Mouse (Mus musculus) adrenal gland (tissue): ENCODE data around the gene Matn4.

Experiments
- intact Hi-C: fragments of 180-260 bp; cut with DNase I; formaldehyde crosslinking; loops from one replicate; pipeline ENCODE4 v1.15.1; 2025
- long read RNA-seq, 2 experiments: library from polyadenylated mRNA; unstranded; transcript quantifications; one replicate each; pipeline ENCODE4 v2.0.0; 2020; ENCODE audit warnings: borderline replicate concordance in 1 of 2; ENCODE audit not compliant: insufficient replicate concordance in 1 of 2

The Matn4 gene
- long read RNA-seq, experiment 1 = 0 reads
- long read RNA-seq, experiment 2 = 0 reads

- intact Hi-C loops = no loop called here
These were observed at the start of gene Matn4 for GRCm38 (mm10) chr2:164405060-164405459. Gene Matn4, minus strand, starts transcription at chr2:164405160.

GRCm38 (mm10) chr2:164453887-164454500 lies 49.0 kb upstream of the Matn4 start:
- intact Hi-C loops = no loop called here

- intact Hi-C loops = no loop called here
These were observed 48.2 kb upstream of the Matn4 start for GRCm38 (mm10) chr2:164453047-164453757.

GRCm38 (mm10) chr2:164452000-164452676 lies 47.2 kb upstream of the Matn4 start:
- intact Hi-C loops = no loop called here

- intact Hi-C loops = no loop called here
These were observed 44.5 kb upstream of the Matn4 start for GRCm38 (mm10) chr2:164449341-164450042.

- intact Hi-C loops = no loop called here
These were observed 44.0 kb upstream of the Matn4 start for GRCm38 (mm10) chr2:164448921-164449320.

- intact Hi-C loops = no loop called here
These were observed 43.2 kb upstream of the Matn4 start for GRCm38 (mm10) chr2:164448140-164448539.

GRCm38 (mm10) chr2:164446086-164446469 lies 41.1 kb upstream of the Matn4 start:
- intact Hi-C loops = no loop called here

GRCm38 (mm10) chr2:164445399-164446085 lies 40.6 kb upstream of the Matn4 start:
- intact Hi-C loops = no loop called here

GRCm38 (mm10) chr2:164444701-164445100 lies 39.7 kb upstream of the Matn4 start:
- intact Hi-C loops = no loop called here

GRCm38 (mm10) chr2:164443460-164444000 lies 38.6 kb upstream of the Matn4 start, which contains the start of gene Sdc4:
Gene Sdc4, minus strand, starts transcription at chr2:164443887.
- intact Hi-C loops = no loop called here

GRCm38 (mm10) chr2:164443051-164443437 lies 38.1 kb upstream of the Matn4 start:
- intact Hi-C loops = no loop called here

GRCm38 (mm10) chr2:164442315-164443050 lies 37.5 kb upstream of the Matn4 start:
- intact Hi-C loops = no loop called here

GRCm38 (mm10) chr2:164441731-164442130 lies 36.8 kb upstream of the Matn4 start:
- intact Hi-C loops = no loop called here

GRCm38 (mm10) chr2:164441155-164441554 lies 36.2 kb upstream of the Matn4 start:
- intact Hi-C loops = no loop called here

GRCm38 (mm10) chr2:164440314-164440713 lies 35.4 kb upstream of the Matn4 start:
- intact Hi-C loops = no loop called here

- intact Hi-C loops = no loop called here
These were observed 34.1 kb upstream of the Matn4 start for GRCm38 (mm10) chr2:164439001-164439421.

- intact Hi-C loops = no loop called here
These were observed 33.3 kb upstream of the Matn4 start for GRCm38 (mm10) chr2:164438257-164438656.

GRCm38 (mm10) chr2:164437710-164438109 lies 32.8 kb upstream of the Matn4 start:
- intact Hi-C loops = no loop called here

GRCm38 (mm10) chr2:164436961-164437360 lies 32.0 kb upstream of the Matn4 start:
- intact Hi-C loops = no loop called here
